Mouse (Mus musculus) liver, embryonic 15.5 days (tissue): Measurements from ENCODE around the gene Tmem95. TPM values are rescaled to one million over a fixed set of nuclear protein-coding genes. Genes with fewer than 3 reads are reported as not detected.
"Not testable (repeated sequence)": the region's sequence is repeated elsewhere in the genome, so short reads cannot be mapped to it uniquely, and the experiment has no call there.

Source experiments
- ATAC-seq: fragments of 200-750 bp; cut with Nextera tagmentation; 2 replicates; pipeline ENCODE4 v1.8.0; 2017; ENCODE audit warnings: moderate number of reproducible peaks, mild to moderate bottlenecking, moderate library complexity; ENCODE audit not compliant: insufficient read depth
- H3K27ac ChIP-seq: fragments of 300-500 bp; sonication (generic); replicated peaks from 2 replicates; pipeline ENCODE4 v1.5.1; 2015; ENCODE audit warnings: mild to moderate bottlenecking, inconsistent platforms
- H3K27me3 ChIP-seq: fragments of 300-500 bp; sonication (generic); 2 replicates; pipeline ENCODE4 v1.6.1; 2015; ENCODE audit warnings: mild to moderate bottlenecking, inconsistent platforms
- H3K36me3 ChIP-seq: fragments of 300-500 bp; sonication (generic); replicated peaks from 2 replicates; pipeline ENCODE4 v1.6.1; 2015; ENCODE audit warnings: moderate library complexity, mild to moderate bottlenecking, inconsistent platforms
- H3K4me1 ChIP-seq: fragments of 300-500 bp; sonication (generic); replicated peaks from 2 replicates; pipeline ENCODE4 v1.6.1; 2015; ENCODE audit warnings: inconsistent platforms
- H3K4me2 ChIP-seq: fragments of 300-500 bp; sonication (generic); 2 replicates; pipeline ENCODE4 v1.6.1; 2015; ENCODE audit warnings: moderate library complexity, mild to moderate bottlenecking, inconsistent platforms
- H3K4me3 ChIP-seq: fragments of 300-500 bp; sonication (generic); replicated peaks from 2 replicates; pipeline ENCODE4 v1.5.1; 2015; ENCODE audit warnings: mild to moderate bottlenecking, inconsistent platforms
- H3K9ac ChIP-seq: fragments of 300-500 bp; sonication (generic); 2 replicates; pipeline ENCODE4 v1.6.1; 2015; ENCODE audit warnings: moderate library complexity, mild to moderate bottlenecking, inconsistent platforms
- H3K9me3 ChIP-seq: fragments of 300-500 bp; sonication (generic); replicated peaks from 2 replicates; pipeline ENCODE4 v1.6.1; 2016; ENCODE audit warnings: inconsistent platforms
- WGBS: fragments of 180-500 bp; shearing (Covaris S2); methylation state at CpG from one replicate; pipeline ENCODE4 v1.1.7; 2015; ENCODE audit warnings: mixed read lengths; ENCODE audit not compliant: insufficient replicate concordance; 5-methylcytosine and 5-hydroxymethylcytosine counted together
- polyA plus RNA-seq: library from polyadenylated mRNA; unstranded; fragments of >200 nt; fragmentation: Nextera tagmentation; extraction: Ambion mirVana; gene quantifications from 2 replicates; pipeline ENCODE4 v1.2.1, GENCODE M21; 2015

The Tmem95 gene
- polyA plus RNA-seq, 1 experiment from 2014 or later = not detected

DNA sequence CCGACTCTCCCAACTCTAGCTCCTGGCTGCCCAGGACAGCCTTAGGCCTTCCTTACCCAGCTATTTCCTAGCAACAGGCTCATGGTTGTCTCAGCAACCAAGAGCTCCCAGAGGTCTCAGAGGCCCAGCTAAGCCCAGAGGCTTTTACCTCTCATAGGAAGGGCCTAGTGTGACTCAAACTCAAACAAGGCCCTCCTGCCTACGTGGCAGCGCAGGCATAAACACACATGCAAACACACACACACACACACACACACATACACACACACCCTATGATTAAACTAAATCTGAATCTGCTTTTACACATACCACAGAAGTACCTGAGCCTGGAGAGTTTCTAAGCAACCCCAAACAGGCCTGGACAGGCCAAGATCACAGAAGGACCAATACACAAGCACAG lies 581 bp upstream of the Tmem95 start:
- Histone ChIP-seq H3K9me3 (no peaks in the 10 kb centered on the region), H3K4me3 (no peak overlapping the region), H3K4me2 (peak overlapping the region; percentile 97), H3K9ac (no peak overlapping the region), H3K4me1 (peaks cover 85% of the 10 kb centered on the region), H3K27me3 (0 out of 2 replicates have a peak, but pooled peaks cover 3% of the 10 kb centered on the region), H3K27ac (peak overlapping the region; percentile 79), H3K36me3 (no peaks in the 10 kb centered on the region)
- WGBS = 64% methylated on average over 3 of the region's 3 CpGs
- ATAC-seq = no peak

DNA sequence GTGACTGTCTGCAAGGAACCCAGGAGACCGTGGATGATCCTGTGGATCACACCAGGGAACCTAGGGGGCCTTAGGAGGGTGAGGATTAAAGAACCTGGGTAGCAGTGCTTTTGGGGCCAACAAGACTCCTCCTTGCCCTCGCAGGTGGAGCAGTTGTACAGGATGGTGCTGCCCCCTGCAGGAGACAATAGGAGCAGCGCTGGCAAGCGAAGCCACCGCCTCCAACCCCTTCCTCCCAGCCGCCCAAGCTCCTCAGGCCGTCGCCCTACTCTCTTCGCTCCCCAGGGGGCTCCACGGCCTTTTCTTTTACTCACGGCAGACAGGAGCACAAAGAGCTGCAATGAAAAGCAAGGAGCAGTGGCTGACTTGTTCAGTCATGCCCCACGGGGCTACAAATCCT lies 951 bp downstream of the Tmem95 start:
- Histone ChIP-seq H3K27me3 (0 out of 2 replicates have a peak, but pooled peaks cover 3% of the 10 kb centered on the region), H3K4me2 (peak overlapping the region; percentile 50), H3K9me3 (no peaks in the 10 kb centered on the region), H3K4me3 (no peak overlapping the region), H3K9ac (no peak overlapping the region), H3K36me3 (no peaks in the 10 kb centered on the region), H3K27ac (peak overlapping the region; percentile 61; the same call in 1 of the 2 replicates), H3K4me1 (peaks cover 78% of the 10 kb centered on the region)
- ATAC-seq = peak; percentile 19; the same call in 1 of the 2 replicates
- WGBS = 2% methylated on average over 12 of the region's 12 CpGs

- Histone ChIP-seq H3K9me3 (no peaks in the 10 kb centered on the region), H3K36me3 (no peaks in the 10 kb centered on the region), H3K4me2 (0 out of 2 replicates have a peak overlapping the region, but pooled peaks have one; percentile 50), H3K27ac (peak overlapping the region; percentile 61; the same call in 1 of the 2 replicates), H3K9ac (0 out of 2 replicates have a peak overlapping the region, but pooled peaks have one; percentile 12), H3K27me3 (0 out of 2 replicates have a peak, but pooled peaks cover 3% of the 10 kb centered on the region), H3K4me1 (peaks cover 71% of the 10 kb centered on the region), H3K4me3 (no peak overlapping the region)
- no peak for ATAC-seq
- 27% methylated on average over 7 of the region's 7 CpGs for WGBS
Observed at GRCm38 (mm10) chr11:69876186-69876585, 1.6 kb downstream of the Tmem95 start.

GRCm38 (mm10) chr11:69872451-69872850 lies 5.4 kb downstream of the Tmem95 start:
- H3K36me3 ChIP-seq = no peaks in the 10 kb centered on the region
- H3K9me3 ChIP-seq = no peaks in the 10 kb centered on the region
- H3K4me1 ChIP-seq = peaks cover 57% of the 10 kb centered on the region
- 0 out of 2 replicates have a peak, but pooled peaks cover 3% of the 10 kb centered on the region for H3K27me3 ChIP-seq
- H3K27ac ChIP-seq = no peak overlapping the region; the same call in 1 of the 2 replicates
- ATAC-seq = no peak
- H3K9ac ChIP-seq = no peak overlapping the region
- H3K4me3 ChIP-seq = no peak overlapping the region
- H3K4me2 ChIP-seq = no peak overlapping the region
- WGBS = 73% methylated on average over 4 of the region's 4 CpGs

DNA sequence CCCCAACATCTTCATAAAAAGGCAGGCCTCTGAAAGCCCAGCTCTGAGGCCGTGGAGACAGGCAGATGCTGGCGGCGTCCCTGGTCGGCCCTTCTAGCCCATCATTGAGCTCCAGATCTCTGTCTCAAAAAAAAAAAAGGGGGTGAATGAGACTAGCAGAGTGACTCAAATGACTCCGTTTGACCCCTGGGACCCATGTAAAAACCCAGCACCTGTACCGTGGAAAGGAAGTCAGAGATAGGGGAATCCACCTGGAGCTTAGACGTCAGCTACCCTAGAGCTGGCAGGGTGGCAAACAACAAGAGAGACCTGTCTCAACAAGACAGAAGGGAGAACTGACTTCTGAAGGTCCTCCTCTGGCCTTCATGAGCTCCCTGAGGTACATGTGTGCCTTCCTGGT lies 6.0 kb downstream of the Tmem95 start:
- Histone ChIP-seq H3K9ac (no peak overlapping the region), H3K4me3 (no peak overlapping the region), H3K4me1 (peaks cover 57% of the 10 kb centered on the region), H3K36me3 (no peaks in the 10 kb centered on the region), H3K27me3 (no peaks in the 10 kb centered on the region), H3K27ac (no peak overlapping the region), H3K4me2 (no peak overlapping the region), H3K9me3 (no peaks in the 10 kb centered on the region)
- ATAC-seq = no peak
- WGBS = 79% methylated on average over 7 of the region's 7 CpGs

DNA sequence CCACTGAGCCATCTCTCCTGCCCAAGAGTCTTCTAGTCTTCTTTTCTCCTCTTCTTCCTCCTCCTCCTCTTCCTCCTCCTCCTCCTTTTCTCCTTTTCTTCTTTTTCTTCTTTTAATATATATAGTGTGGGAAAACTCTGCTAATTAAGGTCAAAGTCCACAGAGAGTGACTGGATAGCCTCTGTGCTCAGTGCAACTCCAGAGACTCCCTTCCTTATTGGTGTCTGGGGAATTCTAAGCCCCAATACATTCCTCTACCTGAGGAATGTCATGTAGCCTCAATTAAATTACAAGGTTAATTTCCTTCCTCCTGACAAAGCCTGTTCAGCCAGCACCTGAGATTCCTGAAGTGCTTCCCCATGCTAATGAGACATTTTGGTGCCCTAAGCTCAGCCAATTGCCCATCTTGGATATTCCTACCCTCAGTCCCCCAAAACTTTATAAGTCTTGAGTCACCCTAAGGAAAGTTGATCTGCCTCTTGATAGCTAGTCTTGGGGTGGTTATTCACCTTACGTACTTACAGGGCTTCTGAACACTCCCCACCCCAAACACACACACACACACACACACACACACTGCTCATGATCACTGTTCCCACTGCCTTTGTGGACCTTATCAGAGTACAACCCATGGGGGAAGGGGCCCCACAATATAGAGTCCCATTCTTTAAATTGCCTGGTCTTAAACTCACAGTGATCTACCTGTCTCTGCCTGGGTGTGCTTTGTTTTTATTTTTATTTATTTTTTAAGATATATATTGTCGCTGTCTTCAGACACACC lies 7.3 kb downstream of the Tmem95 start:
- no peak for ATAC-seq
- H3K9me3 ChIP-seq = no peaks in the 10 kb centered on the region
- H3K36me3 ChIP-seq = no peaks in the 10 kb centered on the region
- no peak overlapping the region for H3K4me2 ChIP-seq
- peaks cover 54% of the 10 kb centered on the region for H3K4me1 ChIP-seq
- H3K4me3 ChIP-seq = no peak overlapping the region
- WGBS = 57% methylated on average over 2 of the region's 2 CpGs
- H3K27ac ChIP-seq = no peak overlapping the region
- H3K27me3 ChIP-seq = no peaks in the 10 kb centered on the region
- no peak overlapping the region for H3K9ac ChIP-seq

DNA sequence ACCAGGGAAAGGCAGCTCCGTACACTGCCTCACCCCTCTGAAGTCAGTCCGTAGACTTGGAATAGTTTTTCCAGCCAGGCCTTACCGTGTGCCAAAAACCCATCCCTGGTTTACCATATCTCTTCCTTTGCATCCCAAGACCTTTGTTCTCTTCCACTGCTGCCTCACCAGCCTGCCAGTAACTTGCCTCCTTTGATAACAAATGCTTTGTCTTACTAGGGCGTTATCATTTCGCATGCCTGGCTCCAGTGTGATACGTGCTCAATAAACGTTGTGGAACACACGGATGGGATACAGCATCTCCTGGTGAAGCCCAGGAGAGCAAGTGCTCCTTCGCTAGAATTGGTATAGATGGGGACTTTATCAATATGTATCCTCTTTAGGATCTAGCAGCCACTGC lies 10.5 kb downstream of the Tmem95 start:
- peak; percentile 60 for ATAC-seq
- H3K9me3 ChIP-seq = no peaks in the 10 kb centered on the region
- H3K36me3 ChIP-seq = no peaks in the 10 kb centered on the region
- peak overlapping the region; percentile 48 for H3K27ac ChIP-seq
- H3K4me1 ChIP-seq = peaks cover 68% of the 10 kb centered on the region
- no peak overlapping the region for H3K9ac ChIP-seq
- H3K4me2 ChIP-seq = no peak overlapping the region; the same call in 1 of the 2 replicates
- no peaks in the 10 kb centered on the region for H3K27me3 ChIP-seq
- WGBS = 31% methylated on average over 9 of the region's 9 CpGs
- H3K4me3 ChIP-seq = no peak overlapping the region

DNA sequence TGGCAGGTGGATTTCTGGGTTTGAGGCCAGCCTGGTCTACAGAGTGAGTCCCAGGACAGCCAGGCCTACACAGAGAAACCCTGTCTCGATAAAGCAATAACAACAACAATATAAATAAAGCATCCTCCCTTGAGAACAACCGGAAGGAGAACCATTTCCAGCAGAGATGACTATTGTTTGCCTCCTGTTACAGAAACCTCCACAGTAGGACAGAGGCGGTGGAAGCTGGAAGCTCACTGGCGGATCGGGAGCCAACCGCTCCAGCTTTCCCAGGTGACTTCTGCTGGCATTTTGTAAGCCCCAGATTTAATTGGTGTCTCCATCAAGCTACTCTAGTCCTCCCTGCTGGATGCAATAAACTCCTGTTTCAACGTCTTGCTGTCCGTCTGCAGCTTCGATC lies 12.3 kb downstream of the Tmem95 start:
- Histone ChIP-seq H3K4me3 (no peak overlapping the region), H3K36me3 (no peaks in the 10 kb centered on the region), H3K9me3 (no peaks in the 10 kb centered on the region), H3K27ac (peak overlapping the region; percentile 81; the same call in 1 of the 2 replicates), H3K4me2 (no peak overlapping the region), H3K4me1 (peaks cover 62% of the 10 kb centered on the region), H3K9ac (no peak overlapping the region), H3K27me3 (no peaks in the 10 kb centered on the region)
- no peak for ATAC-seq
- WGBS = 80% methylated on average over 9 of the region's 9 CpGs

DNA sequence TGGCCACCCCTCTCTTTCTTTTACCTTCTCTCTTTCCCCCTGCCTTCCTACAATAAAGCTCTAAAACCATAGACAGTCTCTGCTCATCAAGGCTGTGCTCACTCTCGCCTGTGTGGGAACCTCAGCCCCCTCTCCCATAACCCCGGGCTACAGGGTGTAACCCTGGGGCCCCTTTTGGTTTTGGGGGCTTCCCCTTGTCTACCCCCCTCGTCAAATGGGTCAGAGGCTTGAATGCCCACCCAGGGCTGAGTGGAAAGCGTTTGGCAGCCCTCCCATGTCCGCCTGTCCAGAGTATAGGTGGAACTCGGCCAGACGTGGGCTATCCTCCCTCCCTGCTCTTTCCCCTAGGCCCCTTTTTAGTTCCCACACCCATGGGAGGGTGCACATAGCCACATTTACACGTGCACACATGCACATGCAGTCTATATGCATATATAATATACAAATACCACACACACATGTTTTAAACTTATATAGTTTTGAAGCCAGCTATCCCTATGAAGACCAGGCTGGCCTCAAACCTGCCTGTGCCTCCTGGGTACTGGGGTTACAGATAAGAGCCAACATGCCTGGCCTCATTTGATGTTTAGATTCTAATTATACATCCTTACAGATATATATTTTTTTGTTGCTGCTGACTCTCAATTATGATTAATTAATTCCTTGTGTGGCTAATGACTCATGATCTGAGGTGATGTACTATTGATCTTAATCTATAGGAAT lies 13.5 kb downstream of the Tmem95 start:
- H3K4me2 ChIP-seq = peak overlapping the region; percentile 48
- WGBS = 23% methylated on average over 8 of the region's 8 CpGs
- H3K9me3 ChIP-seq = no peaks in the 10 kb centered on the region
- H3K4me3 ChIP-seq = no peak overlapping the region
- H3K36me3 ChIP-seq = no peaks in the 10 kb centered on the region
- peaks cover 59% of the 10 kb centered on the region for H3K4me1 ChIP-seq
- peak overlapping the region; percentile 22 for H3K9ac ChIP-seq
- ATAC-seq = peak; percentile 51; the same call in 1 of the 2 replicates
- peak overlapping the region; percentile 81 for H3K27ac ChIP-seq
- peaks cover 7% of the 10 kb centered on the region; the same call in 1 of the 2 replicates for H3K27me3 ChIP-seq

DNA sequence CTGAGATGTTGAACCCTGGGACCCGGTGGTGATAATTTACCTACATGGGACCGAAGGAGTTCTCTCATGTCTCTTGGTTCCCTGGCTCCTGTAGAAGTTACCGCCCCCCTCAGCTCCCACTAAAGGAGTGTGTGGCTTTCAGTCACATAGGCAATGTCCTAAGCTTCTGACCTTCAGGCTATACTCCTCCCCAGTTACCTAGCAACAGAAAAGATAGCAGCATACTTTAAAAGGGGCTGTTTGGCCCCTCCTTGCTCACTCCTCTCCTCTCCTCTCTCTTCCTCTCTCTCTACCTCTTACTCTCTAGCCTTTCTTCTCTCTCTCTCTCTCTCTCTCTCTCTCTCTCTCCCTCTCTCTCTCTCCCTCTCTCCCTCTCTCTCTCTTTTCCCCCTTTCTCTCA lies 14.1 kb downstream of the Tmem95 start:
- H3K9me3 ChIP-seq, H3K4me3 ChIP-seq, H3K36me3 ChIP-seq: not testable (repeated sequence)
- peak; percentile 56 for ATAC-seq
- H3K27me3 ChIP-seq = peaks cover 13% of the 10 kb centered on the region
- 68% methylated on average over 3 of the region's 3 CpGs for WGBS
- peak overlapping the region; percentile 22; the same call in 1 of the 2 replicates for H3K9ac ChIP-seq
- peak overlapping the region; percentile 48 for H3K4me2 ChIP-seq
- peak overlapping the region; percentile 81 for H3K27ac ChIP-seq
- H3K4me1 ChIP-seq = peaks cover 57% of the 10 kb centered on the region
